Mouse (Mus musculus) layer of hippocampus, adult 11-12 months (tissue): ENCODE results near the gene Pcnt.

Source experiments
- DNase-seq: peaks from one replicate; pipeline ENCODE4 v3.0.0; 2022; ENCODE audit warnings: low spot score

Gene Pcnt

DNA sequence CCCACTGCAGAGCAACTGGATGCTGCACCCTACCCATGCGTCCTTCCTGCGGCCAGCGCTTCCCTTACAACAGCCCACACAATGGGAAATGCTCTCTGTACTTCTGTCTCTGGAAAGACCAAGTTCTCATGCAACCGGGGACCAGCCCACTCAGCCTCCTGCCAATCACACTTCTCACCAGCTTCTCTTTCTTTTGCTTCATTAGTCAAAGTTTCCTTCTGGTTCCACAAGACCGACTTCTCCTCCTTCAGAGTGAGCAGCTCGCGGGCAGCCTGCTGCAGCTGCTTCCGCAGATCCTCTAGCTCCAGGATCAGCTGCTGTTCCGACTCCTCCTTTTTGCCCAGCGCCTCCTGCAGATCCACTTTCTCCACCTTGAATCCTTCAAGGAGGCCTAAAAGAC is 34.1 kb downstream of the Pcnt start:
- no peak for DNase-seq

DNA sequence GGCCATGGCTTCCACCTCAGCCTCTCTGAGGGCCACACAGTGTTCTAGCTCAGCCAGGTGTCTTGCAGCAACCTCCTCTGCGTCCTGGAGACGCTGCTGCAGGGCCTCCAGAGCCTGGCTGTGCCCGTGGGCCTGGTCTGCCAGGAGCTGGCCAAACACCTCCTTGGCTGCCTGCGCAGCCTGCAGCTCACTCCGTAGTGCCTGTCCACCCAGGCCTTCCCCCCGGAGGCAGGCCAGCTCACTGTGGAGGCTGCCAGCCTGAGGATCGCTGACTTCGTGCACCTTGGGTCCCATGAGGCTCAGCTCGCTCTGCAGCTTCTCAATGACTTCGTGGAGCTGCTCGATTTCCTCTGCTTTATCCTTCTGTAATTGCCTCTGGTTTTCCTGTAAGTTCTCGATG is 50.0 kb downstream of the Pcnt start:
- no peak for DNase-seq

DNA sequence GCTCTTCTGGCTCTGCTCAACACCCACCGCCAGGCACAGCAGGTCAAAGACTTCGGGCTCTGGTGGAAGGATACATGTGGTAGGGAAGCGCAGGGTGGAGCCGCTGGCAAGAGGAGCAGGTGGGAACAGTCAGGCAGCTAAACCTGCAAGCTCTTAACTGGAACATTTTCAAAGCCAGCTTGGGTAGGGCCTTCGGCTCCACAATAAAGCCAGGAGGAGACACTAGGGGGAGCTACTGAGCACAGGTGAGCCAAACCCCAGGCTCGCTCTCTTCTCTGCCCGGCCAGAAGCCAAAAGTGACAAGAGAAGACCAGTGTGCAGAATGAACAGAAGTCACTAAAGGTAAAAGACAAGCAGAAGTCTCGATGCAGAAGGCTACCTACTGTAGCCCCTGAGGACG is 50.8 kb downstream of the Pcnt start:
- DNase-seq = peak; percentile 31

DNA sequence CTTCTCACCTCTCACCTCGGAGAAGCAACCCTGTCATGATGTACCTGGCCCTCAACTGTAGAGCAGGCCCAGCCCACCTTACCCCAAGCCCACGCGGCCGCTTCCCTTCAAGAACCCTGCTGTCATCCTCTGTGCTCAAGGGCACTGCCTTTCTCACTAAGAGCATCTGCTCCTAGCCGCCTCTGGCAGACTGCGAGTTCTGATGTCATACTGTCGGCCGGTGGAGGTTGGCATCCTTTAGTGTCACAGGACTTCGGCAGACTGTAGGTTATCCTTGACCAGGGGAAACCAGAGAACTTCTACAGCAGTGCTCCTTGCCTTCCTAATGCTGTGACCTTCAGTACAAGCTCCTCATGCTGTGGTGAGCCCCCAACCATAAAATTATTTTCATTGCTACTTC is 51.4 kb downstream of the Pcnt start:
- DNase-seq = no peak

DNA sequence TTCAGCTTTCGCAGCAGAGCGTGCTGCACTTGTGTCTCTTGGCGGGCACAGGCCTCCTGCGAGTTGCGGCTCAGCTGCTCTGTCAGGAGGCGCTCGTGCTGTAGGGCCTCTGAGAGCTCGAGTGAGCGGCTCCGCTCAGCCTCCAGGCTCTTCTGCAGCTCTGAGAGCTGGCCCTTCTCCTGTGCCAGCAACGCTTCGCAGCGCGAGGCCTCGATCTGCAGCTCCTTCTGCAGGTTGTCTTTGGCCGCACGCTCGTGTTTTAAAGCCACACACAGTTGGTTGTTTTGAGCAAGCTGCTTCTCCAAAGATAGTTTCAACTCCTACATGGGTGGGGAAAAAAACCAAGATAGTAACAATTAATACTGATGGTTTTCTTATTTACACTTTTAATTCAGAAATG is 67.6 kb downstream of the Pcnt start:
- DNase-seq = no peak

DNA sequence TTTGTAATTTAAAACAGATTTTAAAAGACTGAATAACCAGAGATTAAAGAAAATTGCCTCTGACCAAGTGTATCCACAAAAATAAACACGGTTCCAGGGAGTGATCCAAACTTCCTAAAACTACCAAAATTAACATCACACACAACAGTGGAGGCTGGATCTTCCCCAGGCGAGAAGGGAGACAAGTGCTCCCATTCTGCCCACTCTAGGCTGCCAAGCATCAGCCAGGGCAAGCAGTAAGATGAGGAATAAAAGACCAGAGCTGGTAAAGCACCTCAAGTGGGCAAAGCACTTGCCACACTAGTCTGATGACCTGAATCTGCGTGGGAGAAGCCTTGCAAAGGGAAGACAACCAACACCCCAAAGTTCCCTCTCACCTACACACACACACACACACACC is 70.8 kb downstream of the Pcnt start:
- DNase-seq = no peak

DNA sequence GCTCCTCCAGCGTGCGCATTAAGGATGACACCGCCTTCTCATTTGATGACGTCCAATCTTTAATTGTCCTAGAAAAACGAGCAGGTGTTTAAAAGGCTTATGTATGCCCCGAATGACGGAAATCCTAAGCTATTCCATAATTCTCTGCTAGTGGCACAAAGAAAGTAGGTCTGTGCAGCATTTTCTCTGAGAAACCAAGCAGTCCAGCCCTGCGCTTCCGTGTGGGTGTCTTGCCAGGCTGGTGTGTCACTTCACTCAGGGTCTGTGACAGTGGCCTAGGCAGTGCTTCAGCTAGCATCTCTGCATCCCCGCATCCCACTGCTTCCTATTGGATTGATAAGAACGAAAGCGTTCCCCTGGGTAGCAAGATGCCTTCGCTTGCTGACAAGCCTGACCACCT is 73.8 kb downstream of the Pcnt start:
- no peak for DNase-seq

DNA sequence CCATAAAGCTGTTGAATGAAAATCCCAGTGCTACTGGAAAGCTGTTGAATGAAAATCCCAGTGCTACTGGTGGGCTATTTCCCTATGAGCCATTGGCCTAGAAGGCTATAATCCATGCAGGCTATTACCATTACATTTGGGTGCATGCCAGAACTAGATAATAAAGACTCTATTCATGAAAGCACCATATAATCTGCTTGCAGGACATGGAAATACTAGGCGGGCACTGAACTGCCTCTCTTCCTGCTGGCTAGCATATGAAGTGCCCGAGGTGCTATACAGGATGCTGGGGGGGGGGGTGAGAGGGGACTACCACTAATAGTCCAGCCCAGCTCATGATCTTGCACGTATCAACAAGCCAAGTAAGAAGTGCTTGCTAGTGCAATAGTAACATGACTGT is 79.4 kb downstream of the Pcnt start:
- DNase-seq = no peak

DNA sequence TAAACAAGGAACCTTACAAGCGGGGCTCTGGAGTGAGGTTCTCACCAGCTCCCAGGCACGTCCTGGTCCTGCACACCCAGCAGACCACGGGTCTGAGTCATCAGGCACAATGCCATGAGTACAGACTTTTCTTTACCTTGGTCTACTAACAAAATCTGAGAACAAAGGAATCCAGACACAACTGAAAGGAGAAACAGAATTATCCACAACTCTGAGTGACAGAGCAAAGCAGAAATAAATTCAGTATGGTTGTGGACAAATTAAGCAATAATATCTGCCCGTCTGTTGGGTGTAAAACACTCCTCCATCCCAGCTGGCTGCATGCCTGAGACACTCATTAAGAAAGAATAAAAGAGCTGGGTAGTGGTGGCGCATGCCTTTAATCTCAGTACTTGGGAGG is 84.1 kb downstream of the Pcnt start:
- peak; percentile 58 for DNase-seq

DNA sequence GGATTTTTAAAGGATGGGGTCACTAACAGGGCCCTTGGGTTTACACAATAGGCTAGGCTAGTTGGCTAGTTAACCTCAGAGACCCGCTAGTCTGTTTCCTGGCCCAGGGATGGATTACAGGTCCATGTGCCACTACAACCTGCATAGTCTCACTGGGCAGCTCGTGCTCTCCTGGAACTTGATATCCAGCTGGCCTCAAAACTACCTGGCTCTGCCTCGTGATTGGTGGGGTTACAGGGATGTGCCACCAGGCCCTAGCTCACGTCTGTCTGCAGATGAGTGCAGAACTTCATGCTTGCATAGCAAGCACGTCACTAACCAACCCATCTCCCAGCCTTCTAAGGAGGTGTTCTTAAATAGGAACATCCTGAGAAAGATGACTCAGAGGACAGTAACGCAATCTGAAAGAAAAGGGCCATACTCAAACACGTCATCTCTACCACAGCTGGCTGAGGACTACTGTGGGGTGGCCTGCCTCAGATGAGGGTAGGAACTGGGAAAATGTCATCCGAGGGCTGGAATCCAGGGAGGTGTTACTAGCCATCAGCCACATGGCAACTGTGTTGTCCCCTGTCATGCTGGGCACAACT is 85.2 kb downstream of the Pcnt start:
- no peak for DNase-seq

DNA sequence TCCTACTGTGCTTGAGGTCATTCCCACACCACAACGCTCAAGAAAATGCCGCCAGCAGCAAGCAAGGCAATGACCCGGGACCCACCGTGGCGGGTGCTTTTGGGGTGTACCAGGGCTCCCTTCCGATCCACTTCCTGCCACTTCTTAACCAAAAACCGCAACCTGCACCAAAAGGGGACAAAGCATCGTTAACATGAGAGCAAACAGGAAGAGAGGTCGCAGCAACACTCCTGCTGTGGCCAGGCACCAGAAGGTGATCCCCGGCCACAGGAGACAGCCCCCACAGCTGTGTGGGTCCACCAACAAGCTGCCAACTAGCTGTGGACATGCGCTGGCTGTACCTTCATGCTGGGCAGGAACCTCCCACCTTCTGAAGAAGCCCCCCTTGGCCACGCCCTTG is 87.6 kb downstream of the Pcnt start:
- DNase-seq = no peak

DNA sequence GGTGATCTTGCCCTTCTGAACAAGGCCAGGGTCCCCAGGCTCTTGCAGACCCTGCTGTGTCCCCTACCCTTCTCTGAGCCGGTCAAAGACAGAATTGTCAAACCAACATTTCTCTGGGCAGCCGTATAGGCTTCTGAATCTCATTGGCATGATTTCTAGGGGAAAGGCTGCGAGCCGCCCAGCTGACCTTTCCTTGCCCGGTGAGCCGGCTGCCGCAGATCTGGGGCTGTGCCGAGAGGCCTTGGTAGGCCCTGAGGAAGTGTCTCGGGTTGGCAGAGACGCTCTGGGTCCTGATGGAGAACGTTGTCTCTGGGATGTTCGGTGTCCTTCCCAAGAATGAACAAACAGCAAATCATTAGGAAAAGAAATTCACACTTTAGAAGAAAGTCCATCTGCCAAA is 88.6 kb downstream of the Pcnt start:
- no peak for DNase-seq

DNA sequence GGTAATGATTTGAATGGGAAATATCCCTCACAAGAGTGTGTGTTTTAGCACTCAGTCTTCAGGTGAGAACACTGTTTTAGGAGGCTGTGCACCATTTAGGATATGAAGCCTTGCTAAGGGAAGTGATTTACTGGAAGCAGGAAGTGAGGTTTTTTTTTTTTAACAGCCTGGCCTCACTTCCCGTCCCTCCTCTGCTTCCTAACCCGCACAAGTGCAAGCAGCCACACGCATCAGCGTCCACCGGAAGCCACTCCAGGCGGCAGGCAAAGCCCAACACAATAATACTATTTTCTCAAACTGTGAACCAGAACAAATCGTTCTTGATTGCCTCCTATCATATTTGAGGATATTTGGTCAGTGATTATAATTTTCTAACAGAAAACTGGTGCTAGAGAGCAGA is 90.6 kb downstream of the Pcnt start:
- DNase-seq = no peak

DNA sequence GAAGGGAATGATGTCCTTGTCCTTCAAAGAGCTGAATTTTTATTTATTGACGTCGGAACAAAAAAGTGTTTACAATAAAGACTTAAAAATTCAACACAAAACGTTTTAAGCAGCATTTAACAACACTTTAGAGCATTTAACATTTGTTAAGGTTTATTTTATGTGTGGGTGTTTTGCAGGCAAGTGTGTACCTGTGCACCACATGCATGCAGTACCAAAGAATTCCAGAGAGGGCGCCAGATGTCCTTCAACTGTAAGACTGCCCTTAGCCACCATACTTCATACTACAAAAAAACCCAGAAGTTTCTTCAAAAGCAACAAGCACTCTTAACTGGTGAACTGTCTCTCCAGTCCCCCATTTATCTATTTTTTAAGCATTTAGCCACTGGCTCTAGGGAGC is 96.0 kb downstream of the Pcnt start:
- DNase-seq = peak; percentile 66

DNA sequence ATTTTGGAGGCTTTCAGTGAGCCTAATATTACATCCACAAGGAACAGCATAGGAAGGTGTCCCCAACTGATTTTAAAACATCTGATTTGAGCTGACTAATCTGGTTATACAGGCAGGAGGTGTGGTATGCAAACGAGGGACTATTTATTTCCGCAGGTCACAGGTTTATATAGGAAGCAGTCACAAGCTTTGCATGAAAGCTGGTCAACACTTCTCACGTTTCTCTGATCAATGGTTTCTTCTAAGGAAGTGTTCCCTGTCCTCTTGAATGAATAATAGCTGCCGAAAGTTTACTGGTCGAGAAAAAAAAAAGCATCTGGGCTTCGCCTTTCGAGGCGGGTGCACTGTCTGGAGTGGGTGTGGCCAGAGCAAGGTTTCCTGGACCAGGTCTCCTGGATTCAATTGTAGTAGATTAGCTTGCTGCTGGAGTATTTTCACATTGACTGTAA is 96.5 kb downstream of the Pcnt start:
- no peak for DNase-seq

DNA sequence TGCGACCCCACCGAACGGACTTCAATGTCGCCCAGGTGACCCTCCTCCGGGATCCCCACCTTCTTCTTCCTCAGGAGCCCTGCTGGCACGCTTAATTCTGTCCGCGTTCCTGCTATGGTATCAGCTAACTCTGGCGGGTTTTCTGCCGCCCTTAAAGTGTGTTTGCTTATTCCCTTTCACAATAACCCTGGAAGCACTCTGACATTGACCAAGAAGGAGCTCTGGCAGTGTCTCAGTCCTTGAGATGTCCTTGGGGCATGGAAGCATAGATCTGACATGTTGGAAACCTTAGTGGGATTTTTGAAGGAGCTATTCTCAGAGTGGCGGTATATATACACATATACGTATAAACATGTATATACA is 97.1 kb downstream of the Pcnt start:
- no peak for DNase-seq

DNA sequence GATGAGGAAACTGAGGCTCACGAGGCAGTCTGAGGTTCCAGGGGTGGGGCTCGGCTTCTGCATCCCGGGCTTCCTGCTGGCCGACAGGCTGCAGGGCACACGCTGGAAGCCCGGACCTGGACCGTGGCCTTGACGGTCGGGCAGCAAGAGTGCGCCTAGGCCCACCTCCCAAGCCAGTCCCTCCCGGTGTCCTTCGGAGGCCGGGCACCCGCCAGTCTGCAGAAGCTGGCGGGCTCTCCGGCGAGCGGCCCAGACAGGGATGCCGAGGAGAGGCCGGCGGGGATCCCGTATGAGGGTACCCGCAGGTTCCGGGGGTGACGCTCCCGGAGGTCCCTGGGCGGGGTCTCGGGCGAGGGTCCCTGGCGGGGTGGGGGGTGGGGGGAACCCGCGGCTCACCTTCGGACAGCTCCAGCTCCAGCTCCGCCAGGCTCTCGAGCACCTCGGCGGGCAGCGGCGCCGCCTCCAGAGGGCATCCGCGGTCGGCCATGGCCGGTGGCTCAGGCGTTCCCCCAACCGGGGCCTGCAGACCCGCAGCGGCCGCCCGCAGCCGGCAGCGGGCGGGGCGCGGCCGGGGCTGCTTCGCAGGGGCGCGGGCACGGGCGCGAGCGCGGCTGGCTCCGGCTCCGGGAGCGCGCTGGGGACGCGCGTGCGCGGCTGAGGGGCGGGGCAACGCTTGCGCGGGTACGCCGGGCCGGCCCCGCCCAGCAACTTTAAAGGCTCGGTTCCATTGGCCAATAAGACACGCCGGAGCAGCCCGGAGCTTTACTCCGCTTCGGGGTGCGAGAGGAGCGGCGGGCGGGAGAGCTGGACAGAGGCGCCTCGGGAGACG is 97.7 kb downstream of the Pcnt start, which contains the start of gene Dip2a:
Gene Dip2a, minus strand, starts transcription at position 581 of the 829 bp plus-strand sequence.
- DNase-seq = peak; percentile 95

DNA sequence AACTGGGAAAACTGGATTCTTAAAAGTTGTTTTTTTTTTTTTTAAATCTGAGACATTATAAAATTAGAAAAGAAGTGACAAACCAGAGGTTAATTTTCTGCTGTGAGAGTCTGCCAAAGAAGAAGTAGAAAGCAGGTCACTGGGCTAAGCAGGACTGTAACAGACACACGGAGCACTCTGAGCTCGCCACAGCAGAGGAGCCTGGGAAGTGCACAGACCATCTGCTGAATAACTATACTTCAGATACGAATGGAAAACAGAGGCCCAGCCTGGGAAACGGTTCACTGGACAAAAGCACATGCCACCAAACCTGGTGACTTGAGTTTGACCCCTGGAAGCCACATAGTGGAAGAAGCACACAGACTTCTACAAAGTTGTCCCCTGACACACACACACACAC is 108.2 kb downstream of the Pcnt start:
- DNase-seq = no peak

DNA sequence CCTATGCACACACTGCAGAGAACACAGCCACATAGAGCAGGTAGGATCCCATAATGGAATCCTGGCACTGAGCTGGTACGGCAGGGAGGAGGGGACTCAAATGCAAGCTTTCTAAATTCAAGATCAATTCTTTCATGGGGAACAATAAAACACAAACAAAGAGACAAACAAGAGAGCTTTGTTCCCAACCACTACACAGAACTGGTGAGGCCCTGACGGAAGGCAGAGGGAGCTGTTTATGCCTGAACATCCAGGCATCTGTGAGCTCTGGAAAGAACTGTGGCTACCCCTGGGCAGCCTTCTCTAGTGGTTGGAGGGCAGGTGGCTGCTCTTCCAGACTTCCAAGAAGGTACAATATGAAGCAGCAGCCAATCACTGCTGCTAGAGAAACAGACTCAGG is 110.5 kb downstream of the Pcnt start:
- DNase-seq = peak; percentile 34

DNA sequence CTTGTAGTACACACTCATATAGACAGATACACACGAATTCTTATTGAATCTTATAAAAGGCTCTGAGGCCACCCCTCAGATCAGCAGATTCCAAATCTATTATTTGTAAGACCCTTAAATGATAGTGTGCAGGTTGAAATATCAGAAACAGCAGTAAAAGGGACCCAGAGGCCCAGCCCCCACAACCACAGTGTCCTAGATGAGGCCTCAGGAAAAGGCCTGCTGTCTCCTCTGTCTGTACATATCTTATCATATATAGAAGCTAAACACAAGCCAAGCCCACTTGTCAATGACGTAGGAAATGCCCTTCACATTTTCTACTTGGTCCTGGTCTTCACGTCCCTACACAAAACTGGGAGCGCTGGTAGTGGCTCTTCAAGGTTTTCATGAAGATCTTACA is 113.5 kb downstream of the Pcnt start:
- DNase-seq = no peak

DNA sequence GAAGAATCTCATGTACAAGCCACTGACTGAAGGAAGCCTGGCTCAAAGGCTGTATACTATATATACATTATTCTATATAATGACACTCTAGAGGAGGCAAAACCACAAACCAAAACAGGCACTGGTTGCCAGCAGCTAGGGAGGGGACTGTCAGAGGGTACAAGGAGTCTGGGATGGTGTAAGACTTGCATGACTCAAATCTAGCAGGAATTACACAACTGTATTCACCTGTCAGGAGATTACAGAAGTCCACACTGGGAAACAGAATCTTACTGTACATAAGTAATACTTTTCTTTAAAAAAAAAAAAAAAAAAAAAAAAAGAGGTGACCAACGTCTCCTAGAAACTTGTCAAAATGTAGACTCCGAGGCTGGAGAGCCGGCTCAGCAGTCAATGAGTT is 114.0 kb downstream of the Pcnt start:
- no peak for DNase-seq

DNA sequence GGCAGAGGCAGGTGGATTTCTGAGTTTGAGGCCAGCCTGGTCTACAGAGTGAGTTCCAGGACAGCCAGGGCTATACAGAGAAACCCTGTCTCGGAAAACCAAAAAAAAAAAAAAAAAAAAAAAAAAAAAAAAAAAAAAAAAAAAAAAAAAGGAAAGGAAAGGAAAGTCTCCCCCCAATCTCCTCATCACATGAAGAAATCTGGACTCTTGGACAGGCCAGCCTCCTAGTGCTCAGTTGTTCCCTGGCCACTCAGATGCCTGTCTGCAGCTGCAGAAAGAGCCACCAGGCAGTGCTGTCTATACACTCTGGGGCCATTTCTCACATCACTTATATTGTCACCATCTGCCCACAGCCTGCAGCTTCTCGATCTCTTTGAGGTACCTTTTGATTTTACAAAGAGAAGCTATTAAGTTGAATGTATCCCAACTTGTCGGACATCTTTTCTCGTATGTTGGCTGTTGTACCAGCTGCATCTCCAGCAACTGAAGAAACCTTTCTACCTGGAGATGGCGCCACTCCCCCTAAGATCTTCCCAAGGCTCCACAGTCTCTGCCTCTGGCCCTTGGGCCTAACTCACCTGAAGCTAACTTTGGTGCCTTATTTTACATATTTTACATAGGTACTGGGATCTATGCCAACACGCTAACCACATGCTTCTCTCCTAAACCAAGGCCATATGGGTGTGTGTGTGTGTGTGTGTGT is 116.1 kb downstream of the Pcnt start:
- no peak for DNase-seq

DNA sequence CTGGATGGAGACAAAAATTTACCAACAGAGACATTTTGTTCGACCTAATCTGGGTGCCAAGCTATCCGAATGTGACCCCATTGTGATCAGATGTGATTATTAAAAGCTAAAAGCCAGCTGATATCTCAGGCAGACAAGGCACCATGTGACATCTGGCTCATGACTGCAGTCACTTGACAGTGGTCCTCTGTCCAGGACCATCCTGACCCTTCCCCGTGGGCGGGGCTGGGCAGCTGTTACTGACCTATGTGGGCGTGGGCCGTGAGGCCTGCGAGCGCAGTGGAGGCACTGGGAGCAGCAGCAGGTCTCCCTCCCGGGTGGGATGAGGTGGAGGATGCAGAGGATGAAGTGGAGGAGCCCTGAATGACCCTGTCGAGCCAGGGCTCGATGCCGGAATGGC is 125.0 kb downstream of the Pcnt start:
- peak; percentile 68 for DNase-seq
